Mouse (Mus musculus): ENCODE results near the gene Zfp119b. TPM values are rescaled to one million over a fixed set of nuclear protein-coding genes. Genes with fewer than 3 reads are reported as not detected.
"Not testable (repeated sequence)": the region's sequence is repeated elsewhere in the genome, so short reads cannot be mapped to it uniquely, and the experiment has no call there.

Gene Zfp119b
- polyA plus RNA-seq, 1 experiment from 2014 or later: 6.9 TPM

DNA sequence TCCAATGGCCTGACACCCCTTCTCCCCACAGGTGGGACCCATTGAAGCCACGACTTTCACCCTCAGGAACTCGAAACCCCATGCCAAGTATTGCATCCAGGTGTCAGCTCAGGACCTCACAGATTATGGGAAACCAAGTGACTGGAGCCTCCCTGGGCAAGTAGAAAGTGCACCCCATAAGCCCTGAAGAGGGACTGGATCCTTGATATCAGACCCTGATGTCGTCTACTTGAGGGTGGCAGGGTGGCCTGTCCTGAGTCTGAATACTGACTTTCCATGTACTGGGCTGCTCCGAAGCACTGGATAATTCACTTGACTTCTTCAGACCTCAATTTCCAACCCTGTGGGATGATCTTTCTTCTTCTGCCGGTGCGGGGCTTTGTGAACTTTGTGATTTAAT, 7.3 kb upstream of the Zfp119b start:
- H3K36me3 ChIP-seq: 0 out of 2 replicates have a peak, but pooled peaks cover 7% of the 10 kb centered on the region
- no peaks in the 10 kb centered on the region; the same call in 1 of the 2 replicates for H3K27me3 ChIP-seq (replicated peaks)
- H3K9me3 ChIP-seq: no peaks in the 10 kb centered on the region
- H3K4me1 ChIP-seq: peaks cover 19% of the 10 kb centered on the region
- H3K4me2 ChIP-seq: peak overlapping the region; percentile 62
- ATAC-seq (ENCODE audit: insufficient read depth, low FRiP score, low read depth): no peak
- 30% methylated on average over 6 of the region's 6 CpGs for WGBS
- H3K27ac ChIP-seq: no peak overlapping the region
- H3K4me3 ChIP-seq (replicated peaks): peak overlapping the region; percentile 42
- no peak overlapping the region for H3K9ac ChIP-seq

DNA sequence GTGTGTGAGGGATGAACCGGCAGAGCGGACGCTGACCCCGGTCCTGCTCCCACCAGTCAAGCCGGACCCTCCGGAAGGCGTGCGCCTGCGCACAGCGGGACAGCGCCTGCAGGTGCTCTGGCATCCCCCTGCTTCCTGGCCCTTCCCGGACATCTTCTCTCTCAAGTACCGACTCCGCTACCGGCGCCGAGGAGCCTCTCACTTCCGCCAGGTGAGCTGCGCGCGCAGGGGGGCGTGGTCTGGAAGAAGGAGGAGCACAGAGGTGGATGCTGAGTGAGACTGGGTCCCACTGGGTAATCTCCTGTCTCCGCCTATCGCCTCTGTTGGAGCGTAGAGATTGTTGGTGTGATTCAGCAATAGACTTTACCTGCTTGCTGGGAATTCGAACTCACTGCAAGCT, 6.8 kb upstream of the Zfp119b start:
- 0 out of 2 replicates have a peak, but pooled peaks cover 3% of the 10 kb centered on the region for H3K36me3 ChIP-seq
- peak overlapping the region; percentile 42 for H3K4me3 ChIP-seq (replicated peaks)
- no peaks in the 10 kb centered on the region for H3K9me3 ChIP-seq
- H3K27ac ChIP-seq: no peak overlapping the region
- peak overlapping the region; percentile 62 for H3K4me2 ChIP-seq
- ATAC-seq (ENCODE audit: insufficient read depth, low FRiP score, low read depth): peak; percentile 25
- no peaks in the 10 kb centered on the region; the same call in 1 of the 2 replicates for H3K27me3 ChIP-seq (replicated peaks)
- H3K9ac ChIP-seq: no peak overlapping the region
- WGBS: 2% methylated on average over 26 of the region's 26 CpGs
- H3K4me1 ChIP-seq: peaks cover 19% of the 10 kb centered on the region

- Histone ChIP-seq H3K27me3 (replicated peaks) (no peaks in the 10 kb centered on the region; the same call in 1 of the 2 replicates), H3K36me3 (no peaks in the 10 kb centered on the region), H3K4me2 (no peak overlapping the region), H3K9me3 (no peaks in the 10 kb centered on the region), H3K4me3 (replicated peaks) (no peak overlapping the region), H3K4me1 (peaks cover 13% of the 10 kb centered on the region), H3K9ac (no peak overlapping the region), H3K27ac (no peak overlapping the region)
- WGBS: 34% methylated on average over 16 of the region's 16 CpGs
- no peak for ATAC-seq (ENCODE audit: insufficient read depth, low FRiP score, low read depth)
Observed at GRCm38 (mm10) chr17:55954229-55954628, 4.9 kb upstream of the Zfp119b start.

DNA sequence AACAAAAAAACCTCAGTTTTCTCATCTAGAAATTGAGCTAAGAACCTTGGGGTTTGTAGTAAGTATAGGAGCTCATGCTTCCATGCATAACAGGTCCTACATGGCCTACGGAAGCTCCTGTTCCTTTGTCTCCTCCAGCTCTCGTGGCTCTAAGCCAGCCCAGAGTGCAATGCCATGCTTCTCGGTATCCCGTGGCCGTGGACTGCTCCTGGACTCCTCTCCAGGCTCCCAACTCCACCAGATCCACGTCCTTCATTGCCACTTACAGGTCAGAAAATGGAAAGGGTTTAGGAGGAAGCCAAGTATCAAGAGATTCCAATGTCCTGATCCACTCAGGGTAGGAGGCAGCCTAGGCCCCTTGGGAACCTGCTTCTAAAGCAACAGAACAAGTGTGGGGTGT, 4.5 kb upstream of the Zfp119b start:
- Histone ChIP-seq H3K9me3 (no peaks in the 10 kb centered on the region), H3K27me3 (replicated peaks) (no peaks in the 10 kb centered on the region; the same call in 1 of the 2 replicates), H3K27ac (no peak overlapping the region), H3K36me3 (no peaks in the 10 kb centered on the region), H3K4me3 (replicated peaks) (no peak overlapping the region), H3K9ac (no peak overlapping the region), H3K4me1 (peaks cover 13% of the 10 kb centered on the region), H3K4me2 (no peak overlapping the region)
- WGBS: 82% methylated on average over 6 of the region's 6 CpGs
- no peak for ATAC-seq (ENCODE audit: insufficient read depth, low FRiP score, low read depth)

GRCm38 (mm10) chr17:55952447-55953027, 3.2 kb upstream of the Zfp119b start, which contains the start of gene Ebi3:
Ebi3 (plus strand) TSS chr17:55952640.
- H3K36me3 ChIP-seq: no peaks in the 10 kb centered on the region
- H3K4me3 ChIP-seq (replicated peaks): no peak within 1 kb of the TSS
- 69% methylated on average over 6 of the region's 6 CpGs for WGBS
- H3K4me2 ChIP-seq: no peak within 1 kb of the TSS
- H3K27ac ChIP-seq: no peak within 1 kb of the TSS
- H3K4me1 ChIP-seq: peaks cover 7% of the 10 kb centered on the region
- no peaks in the 10 kb centered on the region for H3K9me3 ChIP-seq
- H3K9ac ChIP-seq: no peak within 1 kb of the TSS
- no peaks in the 10 kb centered on the region; the same call in 1 of the 2 replicates for H3K27me3 ChIP-seq (replicated peaks)
- no peak for ATAC-seq (ENCODE audit: insufficient read depth, low FRiP score, low read depth)

- no peaks in the 10 kb centered on the region; the same call in 1 of the 2 replicates for H3K27me3 ChIP-seq (replicated peaks)
- H3K9me3 ChIP-seq: no peaks in the 10 kb centered on the region
- no peaks in the 10 kb centered on the region for H3K36me3 ChIP-seq
- H3K4me2 ChIP-seq: no peak overlapping the region
- H3K27ac ChIP-seq: no peak overlapping the region
- H3K4me1 ChIP-seq: peaks cover 7% of the 10 kb centered on the region
- no peak overlapping the region for H3K9ac ChIP-seq
- H3K4me3 ChIP-seq (replicated peaks): no peak overlapping the region
- no peak for ATAC-seq (ENCODE audit: insufficient read depth, low FRiP score, low read depth)
Observed at GRCm38 (mm10) chr17:55952041-55952440, 2.7 kb upstream of the Zfp119b start.

GRCm38 (mm10) chr17:55950601-55951000, 1.3 kb upstream of the Zfp119b start:
- no peaks in the 10 kb centered on the region for H3K36me3 ChIP-seq
- no peaks in the 10 kb centered on the region for H3K9me3 ChIP-seq
- WGBS: 74% methylated on average over 9 of the region's 9 CpGs
- H3K27ac ChIP-seq: no peak overlapping the region
- no peak overlapping the region for H3K4me2 ChIP-seq
- ATAC-seq (ENCODE audit: insufficient read depth, low FRiP score, low read depth): no peak
- no peak overlapping the region for H3K4me3 ChIP-seq (replicated peaks)
- no peak overlapping the region for H3K9ac ChIP-seq
- H3K4me1 ChIP-seq: peaks cover 2% of the 10 kb centered on the region; the same call in 1 of the 2 replicates
- no peaks in the 10 kb centered on the region; the same call in 1 of the 2 replicates for H3K27me3 ChIP-seq (replicated peaks)

DNA sequence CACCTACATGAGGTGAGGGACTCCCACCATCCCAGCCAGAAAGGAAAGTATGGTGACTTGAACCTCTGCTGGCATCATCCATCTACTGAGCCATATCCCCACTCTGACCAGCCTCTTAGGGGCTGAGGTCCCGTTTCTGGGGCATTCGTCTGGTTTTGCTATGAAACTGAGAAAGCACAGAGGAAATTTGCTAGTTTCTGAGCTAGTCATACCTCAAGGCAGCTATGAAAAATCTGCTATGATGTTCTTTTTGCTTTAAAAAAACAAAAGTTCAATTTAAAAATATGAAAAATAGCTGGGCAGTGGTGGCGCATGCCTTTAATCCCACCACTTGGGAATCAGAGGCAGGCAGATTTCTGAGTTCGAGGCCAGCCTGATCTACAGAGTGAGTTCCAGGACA, 653 bp downstream of the Zfp119b start:
- no peak overlapping the region for H3K4me3 ChIP-seq (replicated peaks)
- H3K9me3 ChIP-seq: no peaks in the 10 kb centered on the region
- no peaks in the 10 kb centered on the region for H3K27me3 ChIP-seq (replicated peaks)
- no peaks in the 10 kb centered on the region for H3K36me3 ChIP-seq
- peaks cover 4% of the 10 kb centered on the region; the same call in 1 of the 2 replicates for H3K4me1 ChIP-seq
- 89% methylated on average over 4 of the region's 4 CpGs for WGBS
- no peak for ATAC-seq (ENCODE audit: insufficient read depth, low FRiP score, low read depth)
- no peak overlapping the region for H3K9ac ChIP-seq
- no peak overlapping the region for H3K4me2 ChIP-seq
- H3K27ac ChIP-seq: no peak overlapping the region

DNA sequence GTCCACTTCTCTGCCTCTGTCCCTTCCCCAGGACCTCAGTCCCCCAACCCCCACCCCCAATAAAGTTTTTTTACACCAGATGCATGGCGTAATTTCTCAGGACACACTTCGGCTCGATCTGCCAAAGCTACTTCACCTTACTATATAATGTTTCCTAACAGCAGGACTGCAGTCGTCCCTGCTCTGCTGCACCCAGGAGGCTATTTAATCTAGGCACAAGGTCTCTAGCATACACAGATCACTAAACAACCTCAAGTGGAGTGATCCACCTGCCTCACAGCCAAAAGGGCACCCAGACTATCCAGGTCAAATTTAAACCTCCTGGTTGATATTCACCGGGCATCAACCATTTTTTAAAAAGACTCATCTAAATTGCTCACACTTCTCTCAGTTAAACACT, 3.6 kb downstream of the Zfp119b start:
- Histone ChIP-seq H3K9ac (peak overlapping the region; percentile 60; the same call in 1 of the 2 replicates), H3K27ac (peak overlapping the region; percentile 96), H3K9me3 (no peaks in the 10 kb centered on the region), H3K4me2 (peak overlapping the region; percentile 81), H3K27me3 (replicated peaks) (no peaks in the 10 kb centered on the region), H3K4me1 (peaks cover 4% of the 10 kb centered on the region; the same call in 1 of the 2 replicates), H3K36me3 (no peaks in the 10 kb centered on the region), H3K4me3 (replicated peaks) (peak overlapping the region; percentile 54)
- ATAC-seq (ENCODE audit: insufficient read depth, low FRiP score, low read depth): no peak
- WGBS: 31% methylated on average over 5 of the region's 5 CpGs

DNA sequence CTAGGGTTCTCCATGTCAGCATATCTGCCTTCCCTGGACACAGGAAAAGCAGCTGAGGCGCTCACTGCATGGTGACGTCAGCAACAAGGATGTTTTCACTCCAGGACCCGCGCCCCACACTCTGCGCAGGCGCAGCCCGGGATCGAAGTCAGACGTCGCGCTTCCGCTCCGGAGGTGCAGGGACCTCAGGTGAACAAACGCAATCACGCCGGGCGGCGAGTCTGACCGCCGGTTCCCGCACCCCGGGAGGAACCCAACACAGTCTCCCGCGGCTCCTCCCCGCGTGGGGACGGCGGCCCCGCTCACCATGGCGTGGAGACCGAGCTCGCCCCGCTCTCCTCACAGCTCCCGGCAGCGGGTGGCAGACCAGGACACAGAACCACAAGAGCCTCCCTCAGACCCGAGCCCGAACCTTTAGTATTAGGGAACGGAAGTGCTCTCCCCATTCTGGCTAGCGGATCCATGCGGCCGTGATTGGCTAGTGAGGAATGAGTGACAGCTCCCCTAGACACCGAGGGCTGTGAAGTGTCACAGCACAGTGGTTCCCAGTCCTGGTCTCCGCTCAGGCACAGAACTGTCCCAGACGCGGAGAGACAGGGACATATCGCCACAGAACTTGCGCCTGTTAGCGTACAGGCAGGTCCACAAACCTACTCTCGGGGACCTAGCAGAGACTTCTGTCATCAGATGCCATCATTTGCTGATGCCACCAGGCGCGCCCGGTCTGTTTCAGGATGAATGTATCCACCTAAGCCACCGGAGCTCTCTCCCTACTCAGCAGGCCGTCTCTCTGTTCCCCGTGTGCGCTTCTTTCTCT, 4.2 kb downstream of the Zfp119b start:
- Histone ChIP-seq H3K4me2 (peak overlapping the region; percentile 81), H3K4me3 (replicated peaks) (peak overlapping the region; percentile 54), H3K27ac (peak overlapping the region; percentile 96), H3K9ac (peak overlapping the region; percentile 60)
- not testable (repeated sequence) for H3K27me3 ChIP-seq (replicated peaks); H3K36me3 ChIP-seq; H3K9me3 ChIP-seq; H3K4me1 ChIP-seq
- under 1% methylated on average over 56 of the region's 56 CpGs for WGBS
- peak; percentile 97 for ATAC-seq (ENCODE audit: insufficient read depth, low FRiP score, low read depth)

DNA sequence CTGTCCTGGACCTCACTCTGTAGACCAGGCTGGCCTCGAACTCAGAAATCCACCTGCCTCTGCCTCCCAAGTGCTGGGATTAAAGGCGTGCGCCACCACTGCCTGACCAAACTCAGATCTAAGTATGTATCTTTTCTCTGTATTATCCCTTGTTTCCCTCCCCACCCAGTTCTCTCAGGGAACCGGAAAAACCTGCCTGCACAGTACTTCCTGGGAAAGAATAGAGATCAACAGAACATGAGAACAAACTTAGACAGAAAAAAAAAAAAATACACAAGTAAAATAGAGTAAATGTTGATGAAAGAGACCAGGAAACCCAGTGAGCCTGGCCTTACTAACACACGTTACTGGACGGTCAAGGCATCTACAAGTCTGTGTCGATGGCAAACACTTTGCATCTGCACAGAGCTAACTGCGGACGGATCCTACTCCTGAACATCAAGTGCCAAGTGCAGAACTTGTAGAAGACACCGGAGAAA, 4.9 kb downstream of the Zfp119b start:
- not testable (repeated sequence) for H3K4me1 ChIP-seq; H3K9me3 ChIP-seq; H3K36me3 ChIP-seq; H3K9ac ChIP-seq; ATAC-seq (ENCODE audit: insufficient read depth, low FRiP score, low read depth); H3K27me3 ChIP-seq (replicated peaks)
- 20% methylated on average over 10 of the region's 10 CpGs for WGBS
- H3K4me2 ChIP-seq: peak overlapping the region; percentile 81
- H3K27ac ChIP-seq: peak overlapping the region; percentile 96
- peak overlapping the region; percentile 54 for H3K4me3 ChIP-seq (replicated peaks)

- Histone ChIP-seq H3K4me3 (replicated peaks) (no peak overlapping the region), H3K27me3 (replicated peaks) (no peaks in the 10 kb centered on the region), H3K9ac (no peak overlapping the region), H3K36me3 (no peaks in the 10 kb centered on the region), H3K4me2 (0 out of 2 replicates have a peak overlapping the region, but pooled peaks have one; percentile 87), H3K4me1 (no peaks in the 10 kb centered on the region), H3K9me3 (no peaks in the 10 kb centered on the region), H3K27ac (no peak overlapping the region)
- ATAC-seq (ENCODE audit: insufficient read depth, low FRiP score, low read depth): no peak
- WGBS: 94% methylated on average over 15 of the region's 15 CpGs
Observed at GRCm38 (mm10) chr17:55933191-55933590, 16.1 kb downstream of the Zfp119b start.

Measured in stomach, embryonic 15.5 days (tissue).